Mouse (Mus musculus) liver, embryonic 16.5 days (tissue): ENCODE results near the gene Mc1r. TPM values are rescaled to one million over a fixed set of nuclear protein-coding genes. Genes with fewer than 3 reads are reported as not detected.

Source experiments
- ATAC-seq: fragments of 200-750 bp; cut with Nextera tagmentation; 2 replicates; pipeline ENCODE4 v1.8.0; 2017; ENCODE audit warnings: low read depth, mild to moderate bottlenecking, moderate number of reproducible peaks, moderate library complexity
- H3K27ac ChIP-seq: fragments of 300-500 bp; sonication (generic); 2 replicates; pipeline ENCODE4 v1.5.1; 2014; ENCODE audit warnings: mild to moderate bottlenecking, low read length
- H3K27me3 ChIP-seq: fragments of 300-500 bp; sonication (generic); 2 replicates; pipeline ENCODE4 v1.6.1; 2014; ENCODE audit warnings: low read depth, low read length, mixed read lengths; ENCODE audit not compliant: control insufficient read depth, insufficient read depth
- H3K36me3 ChIP-seq: fragments of 300-500 bp; sonication (generic); 2 replicates; pipeline ENCODE4 v1.6.1; 2014; ENCODE audit warnings: mild to moderate bottlenecking; ENCODE audit not compliant: control insufficient read depth, insufficient read depth
- H3K4me1 ChIP-seq: fragments of 300-500 bp; sonication (generic); 2 replicates; pipeline ENCODE4 v1.6.1; 2014; ENCODE audit warnings: low read depth, low read length, mixed read lengths; ENCODE audit not compliant: control insufficient read depth
- H3K4me2 ChIP-seq: fragments of 300-500 bp; sonication (generic); 2 replicates; pipeline ENCODE4 v1.6.1; 2014; ENCODE audit warnings: low read depth, low read length, mixed read lengths
- H3K4me3 ChIP-seq: fragments of 300-500 bp; sonication (generic); 2 replicates; pipeline ENCODE4 v1.5.1; 2014; ENCODE audit warnings: low read depth, mild to moderate bottlenecking, low read length
- H3K9ac ChIP-seq: fragments of 300-500 bp; sonication (generic); 2 replicates; pipeline ENCODE4 v1.6.1; 2014; ENCODE audit warnings: low read depth, low read length
- H3K9me3 ChIP-seq: fragments of 300-500 bp; sonication (generic); replicated peaks from 2 replicates; pipeline ENCODE4 v1.6.1; 2016; ENCODE audit warnings: low read length; ENCODE audit not compliant: control insufficient read depth
- WGBS: fragments of 180-500 bp; shearing (Covaris S2); extraction: QIAGEN DNeasy Blood & Tissue Kit; methylation state at CpG from one replicate; pipeline ENCODE4 v1.1.7; 2014; ENCODE audit not compliant: insufficient replicate concordance; 5-methylcytosine and 5-hydroxymethylcytosine counted together
- polyA plus RNA-seq: library from polyadenylated mRNA; unstranded; fragments of >200 nt; fragmentation: Nextera tagmentation; extraction: Ambion mirVana; gene quantifications from 2 replicates; pipeline ENCODE4 v1.2.1, GENCODE M21; 2015

Gene Mc1r
- polyA plus RNA-seq, 1 experiment from 2014 or later: not detected

DNA sequence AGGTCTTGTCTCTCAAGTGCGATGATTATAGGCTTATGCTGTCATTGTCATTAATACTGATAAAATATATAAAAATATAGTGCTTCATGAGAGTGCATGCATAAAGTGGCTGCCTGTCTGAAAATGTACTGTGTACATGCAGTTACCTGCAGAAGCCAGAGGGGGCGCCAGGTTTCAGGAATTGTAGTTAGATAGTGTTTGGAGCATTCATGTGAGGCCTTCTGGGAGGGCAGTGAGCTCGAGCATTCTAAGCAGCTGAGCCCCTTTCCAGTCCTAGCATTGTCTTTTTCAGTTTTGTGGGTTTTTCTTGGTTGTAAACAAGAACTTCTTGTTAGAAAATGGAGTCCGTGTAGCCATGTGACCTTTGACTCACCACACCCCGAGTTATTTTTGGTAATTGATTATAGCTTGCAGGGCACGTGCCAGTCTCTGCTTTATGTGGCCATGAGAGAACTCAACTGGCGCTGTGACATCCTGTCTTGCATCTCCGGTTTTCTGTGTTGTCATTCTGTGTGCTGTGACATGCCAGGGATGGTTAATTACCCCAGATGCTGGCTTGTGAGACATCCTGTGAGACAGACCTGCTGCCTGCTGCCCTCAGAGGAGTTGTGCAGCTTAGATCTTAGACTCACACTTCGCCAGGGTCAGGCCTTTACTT, 21.9 kb upstream of the Mc1r start:
- no peak overlapping the region for H3K27ac ChIP-seq
- H3K4me2 ChIP-seq: no peak overlapping the region
- WGBS: 61% methylated on average over 9 of the region's 9 CpGs
- no peak overlapping the region for H3K4me3 ChIP-seq
- H3K9me3 ChIP-seq: no peaks in the 10 kb centered on the region
- H3K27me3 ChIP-seq: no peaks in the 10 kb centered on the region
- ATAC-seq: no peak
- H3K36me3 ChIP-seq: peaks cover 44% of the 10 kb centered on the region
- no peak overlapping the region for H3K9ac ChIP-seq
- no peaks in the 10 kb centered on the region for H3K4me1 ChIP-seq

DNA sequence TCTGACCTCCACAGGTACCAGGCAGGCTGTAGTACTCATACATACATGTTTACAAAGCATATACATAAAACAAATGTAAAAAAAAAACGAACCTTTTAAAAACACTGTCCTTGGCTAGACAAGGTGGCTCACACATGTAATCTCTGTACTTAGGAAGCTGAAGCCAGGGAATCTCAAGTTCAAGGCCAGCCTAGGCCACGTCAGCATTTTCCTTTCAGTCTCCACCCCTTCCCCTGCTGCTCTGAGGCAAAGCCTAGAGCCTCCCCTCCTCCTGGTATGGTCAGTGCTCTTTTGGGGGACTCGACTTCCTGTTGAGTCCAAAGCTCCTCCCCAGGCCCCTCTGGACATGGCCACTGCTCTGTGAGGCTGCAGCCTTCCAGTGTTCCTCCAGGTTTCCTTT, 19.9 kb upstream of the Mc1r start:
- Histone ChIP-seq H3K27ac (no peak overlapping the region), H3K9ac (no peak overlapping the region), H3K9me3 (no peaks in the 10 kb centered on the region), H3K4me1 (no peaks in the 10 kb centered on the region), H3K36me3 (peaks cover 53% of the 10 kb centered on the region), H3K4me3 (no peak overlapping the region), H3K4me2 (no peak overlapping the region), H3K27me3 (no peaks in the 10 kb centered on the region)
- WGBS: 60% methylated on average over 3 of the region's 3 CpGs
- ATAC-seq: no peak

DNA sequence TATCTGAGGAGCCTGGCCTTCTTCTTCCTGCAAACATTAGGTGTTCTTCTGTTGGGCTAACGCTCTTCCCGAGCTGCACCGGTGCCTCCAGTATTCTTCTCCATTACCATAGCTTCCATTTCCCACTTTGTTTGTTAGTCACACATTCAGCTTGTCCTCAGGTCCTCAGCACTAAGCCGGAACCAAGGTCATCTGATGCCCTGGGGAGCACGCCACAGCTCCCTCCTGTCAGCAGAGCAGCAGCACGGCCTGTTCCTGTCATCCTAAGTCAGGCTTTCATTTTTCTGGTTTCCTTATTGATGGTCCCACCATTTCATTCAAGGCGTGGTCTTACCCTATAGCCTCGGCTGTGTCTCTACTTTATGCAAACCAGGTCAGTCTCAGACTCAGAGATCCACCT, 19.1 kb upstream of the Mc1r start:
- Histone ChIP-seq H3K4me3 (no peak overlapping the region), H3K27me3 (no peaks in the 10 kb centered on the region), H3K9ac (no peak overlapping the region), H3K4me2 (no peak overlapping the region), H3K27ac (no peak overlapping the region), H3K9me3 (no peaks in the 10 kb centered on the region), H3K4me1 (no peaks in the 10 kb centered on the region), H3K36me3 (peaks cover 52% of the 10 kb centered on the region)
- WGBS: 76% methylated on average over 8 of the region's 8 CpGs
- no peak for ATAC-seq

- ATAC-seq: no peak
- no peak overlapping the region for H3K4me3 ChIP-seq
- H3K36me3 ChIP-seq: peaks cover 48% of the 10 kb centered on the region
- H3K4me1 ChIP-seq: no peaks in the 10 kb centered on the region
- no peak overlapping the region for H3K27ac ChIP-seq
- no peaks in the 10 kb centered on the region for H3K9me3 ChIP-seq
- no peak overlapping the region for H3K9ac ChIP-seq
- 80% methylated on average over 7 of the region's 7 CpGs for WGBS
- H3K27me3 ChIP-seq: no peaks in the 10 kb centered on the region
- no peak overlapping the region for H3K4me2 ChIP-seq
Measured at GRCm38 (mm10) chr8:123389026-123389425, 17.9 kb upstream of the Mc1r start.

DNA sequence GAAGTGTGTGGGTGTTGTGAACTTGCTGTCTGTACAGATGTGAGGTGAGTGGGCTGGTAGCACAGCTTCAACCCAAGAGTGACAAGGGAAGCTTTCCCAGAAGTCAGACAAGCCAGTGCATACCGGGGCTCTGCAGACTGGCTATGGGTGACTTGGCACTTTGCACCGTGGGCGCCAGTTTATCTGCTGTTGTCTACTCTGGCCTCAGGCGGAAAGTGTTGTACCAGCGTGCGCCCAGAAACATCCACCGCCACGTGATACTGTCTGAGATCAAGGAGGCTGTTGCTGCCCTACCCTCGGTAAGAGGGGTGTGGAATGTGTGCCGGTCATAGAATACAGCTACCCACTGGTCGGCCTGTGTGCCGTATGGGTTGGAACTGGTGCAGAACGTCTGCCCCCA, 8.6 kb upstream of the Mc1r start:
- Histone ChIP-seq H3K36me3 (peaks cover 24% of the 10 kb centered on the region), H3K4me3 (no peak overlapping the region)

GRCm38 (mm10) chr8:123401936-123402335, 5.0 kb upstream of the Mc1r start:
- WGBS: 81% methylated on average over 9 of the region's 9 CpGs
- peaks cover 7% of the 10 kb centered on the region; the same call in 1 of the 2 replicates for H3K36me3 ChIP-seq
- no peaks in the 10 kb centered on the region for H3K27me3 ChIP-seq
- H3K9me3 ChIP-seq: no peaks in the 10 kb centered on the region
- H3K27ac ChIP-seq: no peak overlapping the region
- H3K4me3 ChIP-seq: no peak overlapping the region
- no peak for ATAC-seq
- peaks cover under 1% of the 10 kb centered on the region; the same call in 1 of the 2 replicates for H3K4me1 ChIP-seq
- no peak overlapping the region for H3K4me2 ChIP-seq
- H3K9ac ChIP-seq: no peak overlapping the region

More for the DNA sequence above, 8.6 kb upstream of the Mc1r start:
- no peaks in the 10 kb centered on the region for H3K9me3 ChIP-seq
- H3K27ac ChIP-seq: no peak overlapping the region
- no peak for ATAC-seq
- no peak overlapping the region for H3K9ac ChIP-seq
- no peaks in the 10 kb centered on the region for H3K4me1 ChIP-seq
- 75% methylated on average over 13 of the region's 13 CpGs for WGBS
- H3K27me3 ChIP-seq: no peaks in the 10 kb centered on the region
- H3K4me2 ChIP-seq: no peak overlapping the region

- Histone ChIP-seq H3K9ac (no peak overlapping the region), H3K9me3 (no peaks in the 10 kb centered on the region), H3K27me3 (peaks cover 2% of the 10 kb centered on the region; the same call in 1 of the 2 replicates), H3K36me3 (peaks cover 7% of the 10 kb centered on the region; the same call in 1 of the 2 replicates), H3K4me2 (no peak overlapping the region), H3K4me3 (no peak overlapping the region), H3K4me1 (peaks cover 9% of the 10 kb centered on the region), H3K27ac (no peak overlapping the region)
- WGBS: 69% methylated on average over 9 of the region's 9 CpGs
- ATAC-seq: no peak
Measured at GRCm38 (mm10) chr8:123402730-123403326, 4.1 kb upstream of the Mc1r start.

GRCm38 (mm10) chr8:123404521-123404920, 2.4 kb upstream of the Mc1r start:
- Histone ChIP-seq H3K4me1 (peaks cover 25% of the 10 kb centered on the region), H3K9me3 (no peaks in the 10 kb centered on the region), H3K27ac (no peak overlapping the region), H3K9ac (no peak overlapping the region), H3K27me3 (peaks cover 13% of the 10 kb centered on the region), H3K4me3 (no peak overlapping the region), H3K4me2 (no peak overlapping the region), H3K36me3 (no peaks in the 10 kb centered on the region; the same call in 1 of the 2 replicates)
- 51% methylated on average over 8 of the region's 8 CpGs for WGBS
- ATAC-seq: no peak

DNA sequence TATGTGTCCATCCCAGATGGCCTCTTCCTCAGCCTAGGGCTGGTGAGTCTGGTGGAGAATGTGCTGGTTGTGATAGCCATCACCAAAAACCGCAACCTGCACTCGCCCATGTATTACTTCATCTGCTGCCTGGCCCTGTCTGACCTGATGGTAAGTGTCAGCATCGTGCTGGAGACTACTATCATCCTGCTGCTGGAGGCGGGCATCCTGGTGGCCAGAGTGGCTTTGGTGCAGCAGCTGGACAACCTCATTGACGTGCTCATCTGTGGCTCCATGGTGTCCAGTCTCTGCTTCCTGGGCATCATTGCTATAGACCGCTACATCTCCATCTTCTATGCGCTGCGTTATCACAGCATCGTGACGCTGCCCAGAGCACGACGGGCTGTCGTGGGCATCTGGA, 705 bp downstream of the Mc1r start:
- Histone ChIP-seq H3K4me2 (no peak overlapping the region), H3K4me3 (no peak overlapping the region), H3K36me3 (no peaks in the 10 kb centered on the region), H3K27me3 (peaks cover 44% of the 10 kb centered on the region), H3K27ac (no peak overlapping the region), H3K9ac (no peak overlapping the region), H3K4me1 (peaks cover 48% of the 10 kb centered on the region), H3K9me3 (no peaks in the 10 kb centered on the region)
- 67% methylated on average over 13 of the region's 13 CpGs for WGBS
- no peak for ATAC-seq
